ENCODE assay signal across 27 mouse cellular contexts in genomic region chr17:86751373-86751871, GRCm38 (mm10). TPM values are rescaled to one million over a fixed set of nuclear protein-coding genes. Genes with fewer than 3 reads are reported as not detected.
"Had no signal": no experiment of that assay in that cellular context is flagged by ENCODE, and none has a peak within 500 bp of the region (broad histone marks: within the 10 kb centered on the region; RNA-seq: fewer than 3 reads in every experiment).

No protein-coding gene starts in this region.

- H3K4me2 ChIP-seq: heart, embryonic 11.5 days; heart, embryonic 13.5 days; heart, embryonic 15.5 days; hindbrain, embryonic 13.5 days; hindbrain, embryonic 15.5 days; limb, embryonic 12.5 days; liver, embryonic 11.5 days; liver, embryonic 13.5 days had no signal

- H3K9ac ChIP-seq: heart, embryonic 13.5 days; heart, embryonic 15.5 days; hindbrain, embryonic 13.5 days; hindbrain, embryonic 15.5 days; limb, embryonic 12.5 days; liver, embryonic 13.5 days had no signal

- H3K9me3 ChIP-seq: heart, embryonic 13.5 days; heart, embryonic 15.5 days; hindbrain, embryonic 13.5 days; hindbrain, embryonic 15.5 days; limb, embryonic 10.5 days; limb, embryonic 12.5 days; liver, embryonic 13.5 days had no signal

- H3K36me3 ChIP-seq: heart, embryonic 13.5 days; heart, embryonic 15.5 days; hindbrain, embryonic 13.5 days; hindbrain, embryonic 15.5 days; limb, embryonic 10.5 days; limb, embryonic 12.5 days; liver, embryonic 13.5 days had no signal

- H3K4me3 ChIP-seq: gastrocnemius, adult 2 months; heart, adult 2 months; heart, embryonic 13.5 days; heart, embryonic 15.5 days; hindbrain, embryonic 13.5 days; hindbrain, embryonic 15.5 days; layer of hippocampus, adult 2 months; left cerebral cortex, adult 2 months; limb, embryonic 10.5 days; limb, embryonic 12.5 days; liver, embryonic 13.5 days had no signal

- DNase-seq: gastrocnemius, adult 2 months; gastrocnemius, postnatal 10 days; gastrocnemius, postnatal 25 days; heart, adult 11 months; heart, adult 2 months; heart, postnatal 14 days; heart, postnatal 36 days; kidney, adult 11 months; kidney, adult 2 months; kidney, adult 9 months; kidney, postnatal 10 days; kidney, postnatal 25 days; kidney, postnatal 4 days; liver; liver, embryonic 13.5 days had no signal

- H3K27ac ChIP-seq: gastrocnemius, adult 2 months; heart, embryonic 13.5 days; heart, embryonic 15.5 days; hindbrain, embryonic 13.5 days; hindbrain, embryonic 15.5 days; hindbrain, postnatal 0 days; layer of hippocampus, adult 2 months; left cerebral cortex, adult 2 months; limb, embryonic 10.5 days; limb, embryonic 12.5 days; liver, embryonic 13.5 days had no signal

RNA-seq across cellular contexts. Expression of gene Epas1, which starts 2.1 kb away (rescaled TPM):
- total RNA-seq: hematopoietic stem cell, adult 5-6 weeks had no signal
